Mouse (Mus musculus) limb, embryonic 15.5 days (tissue): ENCODE results near the gene Aass. TPM values are rescaled to one million over a fixed set of nuclear protein-coding genes. Genes with fewer than 3 reads are reported as not detected.
A peak's percentile ranks its signal among the peaks of the same experiment; 100 is the strongest.
"Not testable (repeated sequence)": the region's sequence is repeated elsewhere in the genome, so short reads cannot be mapped to it uniquely, and the experiment has no call there.

Experiments
- ATAC-seq: fragments of 200-750 bp; cut with Nextera tagmentation; 2 replicates; pipeline ENCODE4 v1.8.0; 2017; ENCODE audit warnings: low read depth, moderate TSS enrichment; ENCODE audit not compliant: insufficient number of reproducible peaks, low FRiP score, low TSS enrichment
- H3K27ac ChIP-seq: fragments of 300-500 bp; sonication (generic); 2 replicates; pipeline ENCODE4 v1.5.1; 2015; ENCODE audit warnings: moderate library complexity, mild to moderate bottlenecking, inconsistent platforms
- H3K27me3 ChIP-seq: fragments of 300-500 bp; sonication (generic); 2 replicates; pipeline ENCODE4 v1.6.1; 2015; ENCODE audit warnings: inconsistent platforms
- H3K36me3 ChIP-seq: fragments of 300-500 bp; sonication (generic); 2 replicates; pipeline ENCODE4 v1.6.1; 2015; ENCODE audit warnings: inconsistent platforms
- H3K4me1 ChIP-seq: fragments of 300-500 bp; sonication (generic); 2 replicates; pipeline ENCODE4 v1.6.1; 2015; ENCODE audit warnings: inconsistent platforms
- H3K4me2 ChIP-seq: fragments of 300-500 bp; sonication (generic); 2 replicates; pipeline ENCODE4 v1.6.1; 2015; ENCODE audit warnings: mild to moderate bottlenecking, inconsistent platforms
- H3K4me3 ChIP-seq: fragments of 300-500 bp; sonication (generic); 2 replicates; pipeline ENCODE4 v1.5.1; 2015; ENCODE audit warnings: mild to moderate bottlenecking, inconsistent platforms
- H3K9ac ChIP-seq: fragments of 300-500 bp; sonication (generic); 2 replicates; pipeline ENCODE4 v1.6.1; 2015; ENCODE audit warnings: inconsistent platforms
- H3K9me3 ChIP-seq: fragments of 300-500 bp; sonication (generic); 2 replicates; pipeline ENCODE4 v1.6.1; 2016; ENCODE audit warnings: inconsistent platforms
- WGBS: fragments of 180-500 bp; shearing (Covaris S2); methylation state at CpG from one replicate; pipeline ENCODE4 v1.1.7; 2015; 5-methylcytosine and 5-hydroxymethylcytosine counted together
- polyA plus RNA-seq: library from polyadenylated mRNA; unstranded; fragments of >200 nt; fragmentation: Nextera tagmentation; extraction: Ambion mirVana; gene quantifications from 2 replicates; pipeline ENCODE4 v1.2.1, GENCODE M21; 2015

Gene Aass
- 2.1 and 2.2 TPM in 2 replicates for polyA plus RNA-seq

GRCm38 (mm10) chr6:23132573-23133181 is at the start of gene Aass:
Gene Aass (minus strand): TSS chr6:23132986.
- Histone ChIP-seq H3K27ac (no peak within 1 kb of the TSS), H3K36me3 (no peaks in the 10 kb centered on the region), H3K4me1 (peaks cover 8% of the 10 kb centered on the region; the same call in 1 of the 2 replicates), H3K27me3 (no peaks in the 10 kb centered on the region), H3K9me3 (no peaks in the 10 kb centered on the region), H3K4me2 (peak within 1 kb of the TSS; percentile 76), H3K4me3 (peak within 1 kb of the TSS; percentile 41), H3K9ac (0 out of 2 replicates have a peak within 1 kb of the TSS, but pooled peaks have one; percentile 21)
- ATAC-seq = peak; percentile 72
- 1% methylated on average over 20 of the region's 20 CpGs for WGBS

DNA sequence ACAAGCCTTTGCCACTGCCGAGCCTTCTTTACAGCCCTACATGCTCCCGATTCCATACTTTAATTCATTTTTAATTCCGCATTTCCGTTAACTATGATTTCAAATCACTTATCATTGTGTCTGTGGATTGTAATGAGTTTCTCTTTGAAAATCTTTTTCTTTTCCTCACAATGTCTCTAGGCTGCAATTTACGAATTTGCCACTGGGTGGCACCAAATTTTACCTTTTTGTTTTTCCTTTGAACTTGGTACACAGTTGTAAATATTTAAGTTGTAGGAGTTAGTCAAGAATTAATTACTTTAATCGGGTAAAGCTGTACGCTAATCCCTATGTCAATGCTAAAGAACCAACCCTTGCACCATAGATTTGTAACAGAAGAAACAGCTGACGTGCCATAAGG is 47.3 kb upstream of the Aass start:
- no peak for ATAC-seq
- Histone ChIP-seq H3K27me3 (no peaks in the 10 kb centered on the region), H3K4me2 (no peak overlapping the region), H3K36me3 (no peaks in the 10 kb centered on the region), H3K9ac (no peak overlapping the region), H3K9me3 (no peaks in the 10 kb centered on the region), H3K27ac (no peak overlapping the region), H3K4me1 (no peaks in the 10 kb centered on the region), H3K4me3 (0 out of 2 replicates have a peak overlapping the region, but pooled peaks have one; percentile 15)
- 12% methylated on average over 8 of the region's 8 CpGs for WGBS

- WGBS = 26% methylated on average over 2 of the region's 2 CpGs
- not testable (repeated sequence) for H3K9ac ChIP-seq, H3K9me3 ChIP-seq, H3K4me3 ChIP-seq, H3K27me3 ChIP-seq, H3K36me3 ChIP-seq, H3K4me2 ChIP-seq, H3K4me1 ChIP-seq, H3K27ac ChIP-seq, ATAC-seq
Observed at GRCm38 (mm10) chr6:23163824-23164223, 31.0 kb upstream of the Aass start.

DNA sequence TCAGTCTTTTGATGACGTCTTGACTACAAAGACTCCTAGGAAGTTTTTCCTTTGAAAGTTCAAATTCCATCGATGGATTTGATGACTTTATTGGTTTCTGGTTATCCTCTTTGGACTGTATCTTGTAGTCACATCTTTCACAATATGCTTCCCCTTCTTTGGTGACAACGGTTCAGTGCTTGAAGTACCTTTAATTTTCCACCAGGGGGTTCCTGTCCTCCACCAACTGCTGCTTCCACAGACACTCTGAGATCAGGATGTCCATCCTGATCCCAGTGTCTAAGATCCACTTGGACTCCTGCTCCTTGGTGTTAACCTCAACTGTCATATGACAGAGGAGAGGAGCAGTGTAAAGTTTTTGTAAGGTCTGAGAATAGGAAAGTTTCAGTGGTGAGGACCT is 23.6 kb upstream of the Aass start:
- not testable (repeated sequence) for H3K4me1 ChIP-seq, H3K27ac ChIP-seq, ATAC-seq, H3K36me3 ChIP-seq, H3K4me3 ChIP-seq, H3K9ac ChIP-seq, H3K9me3 ChIP-seq, H3K27me3 ChIP-seq, H3K4me2 ChIP-seq
- 62% methylated on average over 3 of the region's 3 CpGs for WGBS

DNA sequence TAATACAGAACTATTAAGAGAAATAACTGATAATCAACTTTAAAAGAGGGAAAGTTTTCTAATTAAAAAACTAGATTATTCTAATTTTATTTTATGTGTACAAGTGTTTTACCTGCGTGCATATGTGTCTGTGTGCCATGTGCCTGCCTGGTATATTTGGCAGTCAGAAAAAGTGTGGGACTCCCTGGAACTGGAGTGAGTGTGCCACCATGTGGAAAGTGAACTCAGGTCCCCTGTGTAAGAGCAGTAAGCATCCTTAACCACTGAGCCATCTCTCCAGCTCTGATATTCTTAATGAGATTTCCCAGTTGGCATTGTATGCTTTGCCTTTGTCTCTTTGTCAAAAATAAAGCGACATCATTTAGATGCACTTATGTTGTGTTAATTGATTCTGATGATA is 20.3 kb upstream of the Aass start:
- H3K27me3 ChIP-seq = no peaks in the 10 kb centered on the region
- no peaks in the 10 kb centered on the region for H3K9me3 ChIP-seq
- no peak overlapping the region for H3K4me3 ChIP-seq
- no peaks in the 10 kb centered on the region for H3K4me1 ChIP-seq
- WGBS = 83% methylated on average over 2 of the region's 2 CpGs
- H3K36me3 ChIP-seq = no peaks in the 10 kb centered on the region
- H3K27ac ChIP-seq = no peak overlapping the region
- no peak overlapping the region for H3K9ac ChIP-seq
- no peak overlapping the region for H3K4me2 ChIP-seq
- no peak for ATAC-seq

- WGBS = 82% methylated on average over 2 of the region's 2 CpGs
- Histone ChIP-seq H3K4me1 (no peaks in the 10 kb centered on the region), H3K36me3 (no peaks in the 10 kb centered on the region), H3K9me3 (no peaks in the 10 kb centered on the region), H3K4me3 (no peak overlapping the region), H3K27ac (no peak overlapping the region), H3K27me3 (no peaks in the 10 kb centered on the region), H3K4me2 (no peak overlapping the region), H3K9ac (no peak overlapping the region)
- ATAC-seq = no peak
Observed at GRCm38 (mm10) chr6:23147221-23147620, 14.4 kb upstream of the Aass start.

DNA sequence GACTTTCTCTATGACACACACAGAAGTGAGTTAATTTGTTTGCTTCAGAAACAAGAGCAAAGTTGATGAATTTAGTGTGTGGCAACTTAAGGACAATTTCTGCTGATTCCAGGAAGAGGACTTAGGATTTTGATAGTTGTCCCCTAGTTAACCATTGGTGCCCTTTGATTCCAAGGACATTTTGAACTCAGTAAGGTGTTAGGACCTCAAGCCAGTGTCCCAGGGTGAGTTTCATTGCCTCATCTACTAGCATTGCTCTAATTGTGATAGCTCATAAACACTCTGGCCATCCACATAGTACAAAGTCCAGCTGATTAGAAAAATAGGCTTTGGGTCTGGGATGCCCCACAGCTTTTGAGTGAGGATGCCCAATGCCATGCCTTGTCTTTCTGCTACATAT is 11.2 kb upstream of the Aass start:
- H3K4me1 ChIP-seq = no peaks in the 10 kb centered on the region
- no peak overlapping the region for H3K9ac ChIP-seq
- no peak overlapping the region for H3K4me3 ChIP-seq
- H3K4me2 ChIP-seq = no peak overlapping the region
- H3K27ac ChIP-seq = no peak overlapping the region
- no peaks in the 10 kb centered on the region for H3K9me3 ChIP-seq
- no peak for ATAC-seq
- no peaks in the 10 kb centered on the region for H3K27me3 ChIP-seq
- no peaks in the 10 kb centered on the region for H3K36me3 ChIP-seq

DNA sequence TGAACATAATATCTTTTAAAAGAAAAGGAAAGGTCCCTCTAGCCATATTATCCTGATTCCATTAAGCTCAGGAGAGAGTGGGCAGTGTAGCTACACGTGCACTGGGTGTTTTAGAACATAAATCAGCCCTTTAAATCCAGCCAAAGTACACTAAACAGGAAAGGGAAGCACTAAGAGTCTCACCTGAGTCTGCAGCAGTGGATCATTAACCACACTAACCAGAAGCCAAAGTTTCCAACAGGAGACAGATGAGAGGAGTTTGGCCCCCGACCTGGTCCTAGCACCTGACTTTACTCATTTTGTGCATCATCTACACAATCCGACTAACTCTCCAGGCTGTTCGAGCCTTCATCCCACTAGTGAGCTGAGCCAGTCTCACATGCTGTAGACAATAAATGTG is 1.8 kb downstream of the Aass start:
- Histone ChIP-seq H3K9ac (no peak overlapping the region), H3K4me3 (no peak overlapping the region), H3K4me1 (peaks cover 8% of the 10 kb centered on the region; the same call in 1 of the 2 replicates), H3K4me2 (no peak overlapping the region), H3K27me3 (no peaks in the 10 kb centered on the region), H3K9me3 (no peaks in the 10 kb centered on the region), H3K27ac (no peak overlapping the region), H3K36me3 (no peaks in the 10 kb centered on the region)
- ATAC-seq = no peak
- WGBS = 41% methylated on average over 4 of the region's 4 CpGs

GRCm38 (mm10) chr6:23129201-23129600 is 3.6 kb downstream of the Aass start:
- Histone ChIP-seq H3K36me3 (no peaks in the 10 kb centered on the region), H3K27me3 (no peaks in the 10 kb centered on the region), H3K4me1 (peaks cover 8% of the 10 kb centered on the region; the same call in 1 of the 2 replicates), H3K9me3 (no peaks in the 10 kb centered on the region), H3K4me2 (no peak overlapping the region), H3K4me3 (no peak overlapping the region), H3K27ac (0 out of 2 replicates have a peak overlapping the region, but pooled peaks have one; percentile 27), H3K9ac (no peak overlapping the region)
- no peak for ATAC-seq
- WGBS = 41% methylated on average over 4 of the region's 4 CpGs

DNA sequence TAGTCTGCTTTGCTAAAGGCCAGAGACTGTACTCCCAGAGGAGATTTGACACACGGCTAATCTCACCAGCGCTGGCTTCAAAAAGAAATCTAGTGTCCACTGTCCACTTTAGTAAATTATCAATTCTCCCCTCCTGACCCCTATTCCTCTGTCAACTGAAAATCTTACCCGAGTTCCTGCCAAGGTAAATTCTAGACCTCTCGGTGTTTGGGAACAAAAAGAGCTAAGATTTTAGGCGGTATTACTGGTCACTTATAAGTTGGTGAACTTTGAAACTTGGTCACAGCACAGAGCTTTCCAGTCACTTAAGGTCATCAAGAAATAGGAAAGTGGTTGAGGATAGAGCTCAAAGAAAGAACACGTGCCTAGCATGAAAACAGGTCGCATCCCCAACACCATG is 6.1 kb downstream of the Aass start:
- H3K27me3 ChIP-seq = no peaks in the 10 kb centered on the region
- H3K27ac ChIP-seq = no peak overlapping the region
- no peak overlapping the region for H3K4me2 ChIP-seq
- WGBS = 84% methylated on average over 7 of the region's 7 CpGs
- H3K36me3 ChIP-seq = no peaks in the 10 kb centered on the region
- no peaks in the 10 kb centered on the region for H3K9me3 ChIP-seq
- peaks cover 3% of the 10 kb centered on the region; the same call in 1 of the 2 replicates for H3K4me1 ChIP-seq
- no peak for ATAC-seq
- H3K9ac ChIP-seq = no peak overlapping the region
- no peak overlapping the region for H3K4me3 ChIP-seq

DNA sequence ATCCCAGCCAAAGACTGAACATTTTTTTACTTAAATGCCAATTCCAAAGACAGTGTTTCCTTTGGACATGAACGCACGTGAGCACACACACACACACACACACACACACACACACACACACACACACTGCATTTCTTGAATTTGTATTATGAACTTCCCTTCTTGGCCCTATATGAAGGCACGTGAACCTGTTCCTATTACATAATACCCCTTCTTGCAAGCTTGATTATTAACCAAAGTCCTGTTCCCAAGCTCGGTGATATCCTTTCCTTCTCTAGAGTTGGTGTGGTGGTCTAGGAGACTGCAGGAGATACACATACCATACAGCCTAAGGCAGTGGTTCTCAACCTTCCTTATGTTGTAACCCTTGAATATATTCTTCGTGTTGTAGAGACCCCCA is 7.0 kb downstream of the Aass start:
- WGBS = 46% methylated on average over 5 of the region's 5 CpGs
- ATAC-seq = no peak

DNA sequence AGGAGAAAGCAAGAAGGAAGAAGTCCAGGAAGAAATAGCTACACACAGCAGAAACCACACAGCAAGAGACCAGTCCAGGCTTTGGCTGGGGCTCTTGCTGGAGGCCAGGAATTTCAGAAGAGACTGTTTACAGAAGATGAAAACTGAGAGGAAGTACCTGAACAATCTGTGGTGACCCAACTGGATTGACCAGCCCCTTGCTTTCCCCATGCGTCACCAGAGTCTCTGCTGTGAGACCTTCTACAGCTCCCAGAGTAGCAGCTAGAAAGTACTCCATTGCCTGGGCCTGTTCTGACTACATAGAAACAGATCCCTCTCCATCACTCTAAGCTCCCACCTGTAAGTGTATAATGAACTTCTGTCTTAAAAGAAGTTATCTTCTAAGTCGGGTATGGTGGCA is 8.0 kb downstream of the Aass start:
- Histone ChIP-seq H3K9ac (no peak overlapping the region), H3K4me2 (no peak overlapping the region), H3K4me3 (no peak overlapping the region), H3K27ac (no peak overlapping the region), H3K27me3 (no peaks in the 10 kb centered on the region), H3K9me3 (no peaks in the 10 kb centered on the region), H3K36me3 (no peaks in the 10 kb centered on the region), H3K4me1 (peaks cover 3% of the 10 kb centered on the region; the same call in 1 of the 2 replicates)
- 66% methylated on average over 2 of the region's 2 CpGs for WGBS
- no peak for ATAC-seq

More for the DNA sequence above, 7.0 kb downstream of the Aass start:
- Histone ChIP-seq H3K4me3 (no peak overlapping the region), H3K27me3 (no peaks in the 10 kb centered on the region), H3K36me3 (no peaks in the 10 kb centered on the region), H3K9ac (no peak overlapping the region), H3K4me1 (peaks cover 3% of the 10 kb centered on the region; the same call in 1 of the 2 replicates), H3K9me3 (no peaks in the 10 kb centered on the region), H3K4me2 (no peak overlapping the region), H3K27ac (no peak overlapping the region)

GRCm38 (mm10) chr6:23122934-23123333 is 9.9 kb downstream of the Aass start:
- Histone ChIP-seq H3K4me2 (no peak overlapping the region), H3K27ac (no peak overlapping the region), H3K9ac (no peak overlapping the region), H3K27me3 (no peaks in the 10 kb centered on the region), H3K4me3 (no peak overlapping the region), H3K4me1 (no peaks in the 10 kb centered on the region), H3K36me3 (no peaks in the 10 kb centered on the region), H3K9me3 (no peaks in the 10 kb centered on the region)
- no peak for ATAC-seq
- 35% methylated on average over 3 of the region's 3 CpGs for WGBS
